In the genomic region with DNA sequence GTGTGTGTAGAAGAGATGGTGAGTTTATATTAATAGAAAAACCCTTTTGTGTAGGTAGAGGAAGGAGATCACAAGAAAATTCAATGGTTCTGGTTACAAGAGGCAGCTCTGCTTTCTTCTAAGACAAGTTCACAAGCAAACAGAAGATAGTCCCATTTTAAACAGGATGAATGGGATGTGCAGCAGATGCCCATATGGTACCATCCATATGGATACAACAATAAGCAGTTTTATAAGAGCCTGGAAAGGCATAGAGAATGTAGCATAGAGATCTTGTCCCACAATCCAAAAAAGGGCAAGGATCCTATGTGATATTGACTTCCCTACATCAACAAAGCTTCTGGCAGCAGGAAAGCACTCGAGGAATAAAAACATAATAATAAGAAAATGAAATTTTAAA, we compare ENCODE assay signal across 17 mouse cellular contexts.
"Had no signal": no experiment of that assay in that cellular context is flagged by ENCODE, and none has a peak within 500 bp of the region (broad histone marks: within the 10 kb centered on the region; RNA-seq: fewer than 3 reads in every experiment).

No protein-coding gene starts in this region.

- H3K36me3 ChIP-seq: limb, embryonic 12.5 days; liver, embryonic 13.5 days; lung, embryonic 15.5 days; midbrain, embryonic 13.5 days; neural tube, embryonic 15.5 days had no signal

- H3K9me3 ChIP-seq: limb, embryonic 12.5 days; liver, embryonic 13.5 days; lung, embryonic 15.5 days; midbrain, embryonic 13.5 days; neural tube, embryonic 15.5 days had no signal

- H3K4me3 ChIP-seq: limb, embryonic 12.5 days; liver, embryonic 13.5 days; lung, embryonic 15.5 days; midbrain, embryonic 13.5 days; myocyte; neural tube, embryonic 15.5 days had no signal

- H3K4me1 ChIP-seq: limb, embryonic 12.5 days; liver, embryonic 13.5 days; lung, embryonic 15.5 days; neural tube, embryonic 15.5 days had no signal

- H3K9ac ChIP-seq: limb, embryonic 12.5 days; liver, embryonic 13.5 days; liver, postnatal 0 days; lung, embryonic 15.5 days; midbrain, embryonic 13.5 days; neural tube, embryonic 15.5 days had no signal

- H3K4me2 ChIP-seq: limb, embryonic 12.5 days; liver, embryonic 13.5 days; lung, embryonic 15.5 days; midbrain, embryonic 13.5 days; neural tube, embryonic 15.5 days had no signal

- H3K27ac ChIP-seq: limb, embryonic 12.5 days; liver, embryonic 13.5 days; lung, embryonic 15.5 days; midbrain, embryonic 13.5 days; neural tube, embryonic 15.5 days had no signal

- DNase-seq: kidney, adult 8-10 months; kidney, postnatal 25 days; liver; liver, embryonic 13.5 days; liver, postnatal 0 days; lung, postnatal 14 days; right cerebral cortex, postnatal 4 days; spleen, adult 18-20 months; thymus, adult 2 months; thymus, postnatal 25 days had no signal

- ATAC-seq: inflammation-experienced regulatory T-cells, adult 6 months; intestine, postnatal 0 days; liver, postnatal 0 days; midbrain, embryonic 13.5 days had no signal

- H3K27me3 ChIP-seq: limb, embryonic 12.5 days; liver, embryonic 13.5 days; lung, embryonic 15.5 days; midbrain, embryonic 13.5 days; neural tube, embryonic 15.5 days had no signal
